Mouse (Mus musculus) spleen, postnatal 36 days (tissue): Measurements from ENCODE around the gene Ptgir.
A peak's percentile ranks its signal among the peaks of the same experiment; 100 is the strongest.
"Not testable (repeated sequence)": the region's sequence is repeated elsewhere in the genome, so short reads cannot be mapped to it uniquely, and the experiment has no call there.

Experiments
- DNase-seq, 2 experiments: peaks; one replicate each; pipeline ENCODE4 v3.0.0; 2022; ENCODE audit warnings: low spot score in 2 of 2, mixed read lengths in 1 of 2

The Ptgir gene

DNA sequence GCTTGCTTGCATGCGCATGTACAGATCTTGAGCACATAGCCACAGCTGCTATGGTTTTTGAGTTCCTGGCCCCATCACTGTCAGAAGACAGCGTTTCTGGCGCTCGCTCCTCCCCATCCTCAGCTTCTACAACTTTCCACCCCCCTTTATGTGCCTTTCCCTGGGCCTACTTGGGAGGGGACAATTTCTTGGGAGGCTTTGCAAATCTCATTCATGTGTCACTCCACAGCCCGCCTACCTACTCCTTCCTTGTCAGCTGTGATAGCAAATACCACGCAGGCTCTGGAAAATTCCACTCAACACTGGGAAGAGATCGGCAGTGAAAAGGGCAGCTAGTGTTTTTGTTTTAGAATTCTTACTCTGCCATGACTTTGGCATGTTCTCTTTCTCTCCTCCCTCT, 34.0 kb downstream of the Ptgir start:
- DNase-seq, result no peak

DNA sequence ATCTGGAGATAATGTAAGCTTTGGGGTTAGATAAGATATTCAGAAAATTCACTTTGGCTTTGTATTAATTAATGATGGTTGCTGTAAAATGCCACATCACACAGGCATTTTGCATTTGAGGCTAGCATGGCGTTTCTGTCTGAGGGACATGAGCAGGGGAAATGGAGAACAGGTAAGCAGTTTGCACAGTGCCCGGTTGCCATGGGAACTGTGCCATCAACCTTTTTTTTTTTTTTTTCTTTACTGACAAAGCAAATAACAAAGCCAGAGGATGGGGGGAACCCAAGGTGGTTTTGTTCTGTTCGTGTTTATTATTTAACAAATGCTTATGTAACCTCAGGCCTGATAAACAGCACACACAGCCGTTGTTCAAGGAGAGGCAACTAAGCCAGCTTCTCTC, 36.6 kb downstream of the Ptgir start:
- no peak for DNase-seq

DNA sequence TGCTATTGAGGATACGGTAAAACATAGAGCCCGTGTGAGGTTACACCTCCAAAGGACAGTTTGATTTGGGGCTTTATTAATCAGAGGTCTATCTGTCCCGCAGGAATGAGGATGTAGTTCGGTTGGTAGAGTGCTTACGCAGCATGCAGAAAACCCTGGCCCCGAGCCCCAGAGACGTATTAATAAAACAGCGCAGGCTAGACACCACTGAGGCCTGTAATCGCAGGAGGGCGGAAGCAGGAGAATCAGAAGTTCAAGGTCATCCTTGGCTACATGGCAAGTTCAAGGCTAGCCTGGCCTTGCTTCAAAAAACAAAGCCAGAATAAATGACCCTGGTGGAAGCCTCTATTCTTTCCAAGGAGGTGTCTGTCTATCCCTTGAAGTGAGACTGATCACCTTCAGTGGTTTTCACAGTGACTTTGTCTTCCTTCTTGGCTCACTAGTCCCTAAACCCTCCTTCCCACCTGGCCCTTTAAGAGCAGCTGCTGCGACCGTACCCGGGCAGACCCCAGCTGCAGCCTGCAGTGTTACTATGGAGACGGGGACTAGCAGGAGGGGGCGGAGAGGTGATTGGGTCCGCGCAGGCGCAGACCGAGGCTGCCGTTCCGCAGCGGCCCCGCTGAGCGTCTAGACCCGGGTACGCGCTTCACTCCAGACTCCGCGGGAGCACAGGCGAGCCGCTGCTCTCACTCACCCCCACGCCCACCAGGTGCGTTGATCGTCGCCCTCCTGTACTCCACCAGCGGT, 37.9 kb downstream of the Ptgir start, which contains the start of gene Pnmal2:
Gene Pnmal2 (plus strand): TSS at position 622 of the 747 bp plus-strand sequence.
- peak; percentile 62 to 70 for DNase-seq

DNA sequence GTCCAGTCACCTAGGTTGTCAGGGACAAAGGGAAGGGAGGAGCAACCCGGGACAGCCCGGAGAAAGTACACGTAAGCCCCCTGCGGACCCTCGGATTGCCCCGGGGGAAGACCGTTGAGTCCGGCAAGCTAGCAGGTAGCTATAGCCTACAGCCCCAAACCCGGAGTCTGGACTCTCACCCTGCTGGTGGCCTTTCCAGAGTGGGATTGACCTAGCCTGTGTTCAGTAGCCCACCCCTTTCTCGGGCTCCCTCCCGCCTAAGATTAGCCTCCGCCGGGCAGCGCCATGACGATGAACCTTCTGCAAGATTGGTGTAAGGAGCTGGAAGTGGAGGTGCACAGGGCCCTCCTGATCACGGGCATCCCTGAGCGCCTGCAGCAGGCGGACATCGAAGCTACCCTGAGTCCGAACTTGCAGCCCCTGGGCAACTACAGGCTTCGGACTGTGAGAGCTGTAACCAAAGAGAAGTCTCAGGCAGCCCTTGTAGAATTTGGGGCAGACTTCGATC, 38.6 kb downstream of the Ptgir start:
- DNase-seq, result no peak

DNA sequence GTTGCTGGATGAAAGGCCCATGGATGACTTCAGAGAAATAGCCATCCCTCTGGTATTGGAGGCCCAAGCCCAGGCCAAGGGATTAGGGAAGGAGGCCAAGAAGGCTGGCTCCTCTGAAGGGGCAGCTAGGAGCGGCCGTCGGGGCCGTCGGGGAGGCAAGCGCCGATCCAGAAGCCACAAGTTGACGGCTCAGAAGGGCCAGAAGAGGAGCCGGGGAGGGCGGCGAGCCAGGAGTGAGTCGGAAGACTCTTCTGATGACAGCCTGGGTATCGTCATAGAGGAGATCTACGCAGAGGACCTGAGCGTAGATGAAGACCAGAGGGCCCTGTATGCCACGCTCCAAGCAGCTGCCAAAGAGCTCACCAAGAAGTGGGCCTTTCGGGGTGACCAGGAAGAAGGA, 39.1 kb downstream of the Ptgir start:
- DNase-seq, result no peak

DNA sequence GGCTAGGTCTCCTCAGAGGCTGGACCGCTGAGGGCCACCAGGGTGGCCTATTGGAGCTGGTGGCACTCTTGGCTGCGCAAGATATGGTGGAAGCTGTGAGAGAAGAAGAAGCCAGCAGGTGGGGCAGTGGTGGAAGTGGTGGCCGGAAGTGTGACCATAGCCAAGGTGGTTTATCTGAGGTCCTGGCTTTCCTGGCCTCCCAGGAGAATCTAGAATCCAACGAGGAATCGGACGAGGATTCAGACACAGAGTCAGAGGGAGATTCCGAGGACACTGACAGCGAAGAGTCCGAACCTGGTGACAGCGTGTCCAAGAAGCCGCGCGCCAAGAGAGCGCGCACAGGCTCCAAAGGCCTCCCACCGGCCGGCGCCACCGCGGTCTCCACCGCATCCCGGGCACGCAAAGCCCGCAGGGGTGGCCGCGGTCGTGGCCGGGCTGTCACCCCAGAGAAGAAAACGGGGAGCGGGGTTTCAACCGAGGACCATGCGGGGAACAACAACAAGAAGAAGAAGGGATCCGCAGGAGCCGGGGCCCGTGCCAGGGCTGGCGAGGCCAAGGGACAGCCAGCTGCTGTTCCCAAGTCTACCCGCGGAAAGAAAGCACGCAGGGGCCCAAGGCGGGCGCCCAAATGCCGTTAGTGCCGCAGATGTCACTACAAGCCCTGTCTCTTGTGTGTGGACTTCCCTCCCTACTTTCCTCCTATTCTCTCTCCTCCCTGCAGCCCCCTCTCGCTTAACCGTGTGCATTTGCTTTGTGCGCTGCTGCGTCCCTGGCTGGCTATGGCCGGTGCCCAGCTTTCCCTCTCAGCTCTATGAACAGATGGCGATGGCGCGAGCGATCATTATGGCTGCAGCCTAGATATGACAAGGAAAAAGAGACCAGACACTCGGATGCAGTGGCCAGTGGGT, 40.4 kb downstream of the Ptgir start:
- no peak for DNase-seq

DNA sequence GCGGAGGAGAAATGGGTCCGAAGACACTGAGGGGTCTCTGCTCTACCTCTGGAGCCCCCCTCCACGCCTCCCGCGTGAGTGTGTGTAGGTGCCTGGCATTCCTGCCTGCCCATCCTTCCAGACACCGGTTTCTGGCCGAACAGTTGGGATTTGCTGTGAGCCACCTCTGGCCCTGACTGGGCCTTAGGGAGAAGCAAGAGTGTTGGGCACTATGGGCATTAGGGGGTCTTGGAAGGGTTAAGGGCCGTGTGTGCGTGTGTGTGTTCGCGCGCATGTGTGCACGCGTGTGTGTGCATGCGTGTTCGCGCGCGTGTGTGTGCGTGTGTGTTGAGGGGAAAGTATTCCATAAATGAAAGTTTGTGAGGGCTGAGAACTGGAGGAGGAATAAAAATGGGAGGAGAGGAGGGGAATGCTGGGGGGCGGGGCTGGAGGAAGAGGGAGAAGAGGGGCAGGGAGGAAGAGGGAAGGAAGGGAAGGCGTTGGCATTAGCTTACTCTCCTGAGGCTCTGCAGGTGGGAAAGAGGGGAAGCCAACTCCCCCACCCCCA, 41.1 kb downstream of the Ptgir start:
- DNase-seq, result no peak

DNA sequence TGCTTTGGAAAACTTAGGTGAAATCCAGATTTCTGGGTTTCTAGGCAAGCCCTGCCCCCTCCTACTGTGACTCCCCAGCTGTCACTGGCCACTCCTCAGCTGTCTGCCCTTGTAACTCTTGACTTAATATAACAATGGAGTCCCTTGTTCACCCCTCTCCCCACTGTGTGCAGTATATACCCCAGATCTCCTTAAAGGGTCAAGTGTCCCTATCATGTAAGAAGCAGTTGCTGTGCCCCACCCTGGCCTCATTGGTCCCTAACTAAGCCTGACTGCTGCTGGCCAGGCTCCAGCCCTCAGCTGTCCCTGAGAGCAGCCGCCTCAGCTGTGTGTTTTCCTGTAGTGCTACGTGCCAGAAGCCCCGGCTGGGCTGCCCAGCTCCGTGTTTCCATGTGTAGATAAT, 41.7 kb downstream of the Ptgir start:
- no peak for DNase-seq

DNA sequence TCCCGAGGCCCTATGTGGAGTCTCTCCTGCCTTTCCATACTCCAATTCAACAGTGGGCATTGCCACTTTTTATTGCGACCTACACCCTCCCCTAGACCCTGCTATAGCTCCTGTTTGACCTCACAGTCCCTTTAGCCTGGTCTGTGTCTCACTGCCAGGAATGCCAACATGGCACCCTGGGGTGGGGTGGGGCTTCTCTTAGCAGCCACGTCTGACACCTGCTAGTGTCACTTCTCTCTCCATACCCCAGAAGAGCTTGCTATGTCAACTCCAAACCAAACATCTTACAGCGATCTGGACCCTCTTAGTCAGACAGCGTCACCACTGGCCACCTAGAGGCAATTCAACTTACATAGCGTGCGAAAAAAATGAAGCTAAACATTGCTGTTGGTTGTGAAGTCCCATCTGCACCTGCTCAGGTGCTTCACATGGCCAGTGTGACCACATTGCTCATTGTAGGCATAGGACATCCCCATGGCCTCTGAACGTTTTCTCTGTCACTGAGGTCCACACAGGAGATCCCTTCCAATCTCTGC, 42.7 kb downstream of the Ptgir start:
- no peak for DNase-seq

DNA sequence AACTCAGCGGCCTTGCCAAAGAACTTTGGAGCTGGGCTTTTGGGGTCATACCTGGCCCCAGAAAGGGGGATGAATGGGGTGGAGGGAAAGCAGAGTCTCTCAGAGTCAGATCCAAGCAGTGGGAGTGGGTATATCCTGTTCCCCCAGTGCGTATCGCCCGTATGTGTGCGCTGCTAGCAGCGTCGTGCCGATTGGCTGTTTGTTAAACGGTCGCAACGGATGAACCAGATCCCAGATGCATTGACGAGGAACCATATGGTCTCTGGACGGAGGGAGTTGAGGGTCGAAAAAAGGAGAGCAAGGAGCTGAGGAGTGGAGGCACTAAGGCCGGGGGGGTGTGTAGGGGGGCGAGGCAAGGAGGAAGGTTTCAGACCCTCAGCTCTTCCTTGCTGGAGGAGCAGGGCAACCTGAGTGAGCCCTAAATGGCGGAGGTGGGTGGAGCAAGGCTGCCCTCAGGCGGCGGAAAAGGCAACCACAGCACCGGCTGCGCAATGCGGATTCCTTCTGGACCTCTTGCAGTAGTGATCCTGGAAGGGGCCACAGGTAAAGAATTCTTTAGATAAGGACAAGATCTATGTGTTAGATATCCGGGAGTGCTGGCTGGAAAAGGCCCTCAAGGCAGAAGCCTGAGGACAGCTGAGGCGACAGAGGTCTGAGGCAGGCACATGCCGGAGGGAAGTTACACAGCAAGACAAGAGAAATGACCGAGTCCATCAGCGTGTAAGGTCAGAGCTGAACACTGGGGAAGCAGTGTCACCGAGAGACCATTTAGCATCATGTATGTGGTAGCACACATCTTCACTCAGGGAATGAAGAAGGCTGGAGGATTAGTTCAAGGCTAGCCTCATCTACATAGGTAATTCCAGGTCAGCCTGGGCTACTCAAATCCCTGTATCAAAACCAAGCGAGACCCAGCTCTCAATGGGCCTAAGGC, 43.9 kb downstream of the Ptgir start:
- peak; percentile 49 to 50 for DNase-seq

DNA sequence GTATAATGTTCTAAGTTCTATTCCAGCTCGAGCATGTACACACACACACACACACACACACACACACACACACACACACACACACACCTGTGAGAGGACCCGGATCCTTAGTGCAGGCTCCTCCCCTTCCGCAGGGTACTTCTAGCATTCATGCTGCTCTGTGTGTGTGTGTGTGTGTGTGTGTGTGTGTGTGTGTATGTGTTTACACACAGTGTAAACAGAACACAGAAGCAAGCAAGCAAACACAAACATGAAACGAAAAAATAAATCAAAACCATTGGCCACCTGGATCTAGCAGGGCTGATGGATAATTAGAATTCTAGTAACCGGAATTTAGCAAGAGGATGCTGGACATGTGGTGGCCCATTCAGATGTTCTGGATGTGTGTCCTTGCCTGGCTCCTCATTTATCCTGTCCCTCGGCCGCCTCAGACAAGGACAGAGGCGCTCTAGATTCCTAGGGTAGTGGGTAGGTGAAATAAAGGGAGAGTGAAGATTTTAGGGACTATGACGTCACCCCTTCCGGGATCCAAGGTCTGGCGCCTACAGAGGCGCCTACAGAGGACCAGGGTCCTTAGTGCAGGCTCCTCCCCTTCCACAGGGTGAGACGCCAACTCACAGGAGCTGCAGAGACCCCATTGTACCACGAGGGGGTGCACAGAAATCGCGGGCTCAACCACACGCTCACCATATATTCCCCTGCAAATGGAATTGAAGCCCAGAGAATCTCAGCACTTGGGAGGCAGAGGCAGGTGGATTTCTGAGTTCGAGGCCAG, 44.8 kb downstream of the Ptgir start:
- DNase-seq, result peak; percentile 66 to 72

DNA sequence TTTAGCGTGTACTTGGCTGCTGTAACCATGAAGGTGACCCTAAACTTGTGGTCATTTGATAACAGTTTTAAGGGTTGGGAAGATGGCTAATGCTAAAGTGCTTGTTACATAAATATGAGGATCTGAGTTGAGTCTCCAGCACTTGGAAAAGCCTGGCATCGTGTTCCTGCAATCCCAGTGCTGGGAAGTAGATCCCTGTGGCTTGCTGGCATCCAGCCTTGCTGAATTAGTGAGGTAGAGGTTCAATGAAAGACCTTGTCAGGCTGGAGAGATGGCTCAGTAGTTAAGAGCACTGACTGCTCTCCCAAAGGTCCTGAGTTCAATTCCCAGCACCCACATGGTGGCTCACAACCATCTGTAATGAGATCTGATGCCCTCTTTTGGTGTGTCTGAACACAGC, 47.5 kb downstream of the Ptgir start:
- DNase-seq, result not testable (repeated sequence)

DNA sequence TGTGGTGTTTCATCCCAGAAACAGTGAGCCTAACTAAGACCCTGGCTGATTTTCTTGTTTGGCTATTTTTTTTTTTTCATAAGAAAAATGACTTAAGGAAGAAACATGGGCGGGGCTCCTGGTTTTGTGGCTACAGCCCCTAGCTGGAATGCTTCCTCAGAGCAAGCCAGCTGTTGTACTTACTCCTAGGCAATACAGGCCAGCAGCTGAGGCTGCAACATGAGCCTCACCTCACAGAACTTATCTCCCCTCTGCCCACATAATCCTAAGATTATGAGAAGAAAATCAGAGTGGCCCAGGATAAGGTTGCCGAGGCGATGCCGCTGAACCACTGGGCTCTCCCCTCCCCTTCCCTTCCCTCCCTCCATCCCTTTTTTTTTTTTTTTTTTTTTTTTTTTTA, 49.4 kb downstream of the Ptgir start:
- DNase-seq, result no peak

DNA sequence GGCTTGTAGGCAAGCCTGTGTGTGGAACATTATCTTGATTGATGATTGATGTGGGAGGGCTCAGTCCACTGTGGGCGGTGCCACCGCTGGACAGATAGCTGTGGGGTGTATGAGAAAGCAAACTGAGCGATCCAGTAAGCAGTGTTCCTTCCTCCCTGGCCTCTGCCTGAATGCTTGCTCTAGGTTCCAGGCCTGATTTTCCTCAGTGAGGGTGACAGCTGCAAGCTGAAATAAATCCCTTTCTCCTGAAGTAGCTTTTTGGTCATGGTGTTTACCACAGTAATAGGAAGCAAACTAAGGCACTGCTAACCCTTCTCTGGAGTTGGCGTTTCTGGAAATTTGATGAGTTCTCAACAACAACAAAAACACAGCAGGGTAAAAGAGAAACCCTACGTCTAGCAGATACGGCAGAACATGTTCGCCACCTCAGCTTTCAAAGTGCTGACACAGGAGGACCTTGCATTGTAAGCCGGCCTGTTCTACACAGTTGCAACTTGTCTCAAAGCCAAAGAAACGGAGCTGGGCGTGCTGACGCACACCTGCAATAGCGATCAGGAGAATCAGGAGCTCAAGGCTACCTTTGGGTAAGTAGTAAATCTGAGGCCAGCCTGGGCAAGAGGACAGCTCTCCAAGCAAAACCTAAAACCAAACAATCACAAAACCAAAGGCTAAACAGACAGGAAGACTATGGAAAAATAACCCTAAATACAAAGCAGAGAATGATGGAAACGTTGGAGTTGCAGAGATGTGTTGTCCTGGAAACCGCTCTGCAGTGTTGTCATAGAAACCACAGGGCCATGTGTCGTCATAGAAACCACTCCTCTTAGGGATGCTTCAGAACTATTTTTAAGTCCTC, 50.3 kb downstream of the Ptgir start:
- DNase-seq, result no peak

DNA sequence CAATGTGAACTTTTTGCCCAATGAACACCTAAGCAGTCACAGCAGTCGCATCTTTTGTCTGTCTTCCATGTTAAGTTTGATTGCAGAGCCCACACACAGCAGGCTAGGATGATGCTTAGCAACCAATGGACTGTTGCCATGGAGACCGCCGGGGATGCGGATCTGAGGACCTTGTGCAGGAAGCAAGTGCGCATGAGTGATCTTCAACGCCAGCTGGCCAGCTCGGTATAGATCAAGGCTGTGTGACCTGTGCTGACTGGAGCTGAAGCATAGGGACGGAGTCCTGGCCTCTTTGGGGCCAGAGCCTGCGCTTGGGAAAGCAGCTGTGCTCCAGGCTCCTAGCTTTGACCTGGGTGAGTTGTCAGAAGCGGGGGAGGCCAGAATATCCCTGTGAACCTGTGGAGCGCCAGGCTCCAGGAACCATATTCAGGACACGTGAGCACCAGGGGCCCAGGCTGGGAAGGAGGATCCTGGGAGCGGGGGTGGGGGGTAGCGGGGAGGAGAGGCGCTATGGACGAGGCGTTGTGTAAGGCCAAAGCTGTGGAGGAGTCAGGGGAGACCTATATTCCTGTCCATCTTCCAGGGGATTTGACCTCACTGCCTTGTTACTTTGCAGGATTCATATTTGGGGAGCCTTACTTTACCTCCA, 53.4 kb downstream of the Ptgir start, which contains the start of gene Pnmal1:
Gene Pnmal1 (plus strand): TSS at position 141 of the 649 bp plus-strand sequence.
- no peak for DNase-seq
